Mouse (Mus musculus): ENCODE measurements at regions not wholly inside any gene's neighbourhood (a gene's known extent, or its start where the extent isn't known, plus 50 kb on each side); places are given as distances from the start of the nearest gene placed in this dataset.

- DNase-seq = peak; percentile 33
These were observed 745.9 kb downstream of the Tmem182 start for GRCm38 (mm10) chr1:41551271-41551670.

GRCm38 (mm10) chr1:41555607-41556006, 750.2 kb downstream of the Tmem182 start:
- peak; percentile 57 for DNase-seq

GRCm38 (mm10) chr1:41559101-41559665, 753.8 kb downstream of the Tmem182 start:
- peak; percentile 6 for DNase-seq

- no peak for DNase-seq
These were observed 754.6 kb downstream of the Tmem182 start for GRCm38 (mm10) chr1:41559991-41560390.

GRCm38 (mm10) chr1:41603471-41603870, 798.1 kb downstream of the Tmem182 start:
- DNase-seq = no peak

GRCm38 (mm10) chr1:41604996-41605747, 799.8 kb downstream of the Tmem182 start:
- no peak for DNase-seq

- no peak for DNase-seq
These were observed 800.3 kb downstream of the Tmem182 start for GRCm38 (mm10) chr1:41605748-41606131.

GRCm38 (mm10) chr1:41610783-41611182, 805.4 kb downstream of the Tmem182 start:
- DNase-seq = no peak

GRCm38 (mm10) chr1:41651804-41652203, 846.4 kb downstream of the Tmem182 start:
- DNase-seq = no peak

- no peak for DNase-seq
These were observed 846.8 kb downstream of the Tmem182 start for GRCm38 (mm10) chr1:41652210-41652609.

- peak; percentile 90 for DNase-seq
These were observed 847.4 kb downstream of the Tmem182 start for GRCm38 (mm10) chr1:41652646-41653427.

- DNase-seq = no peak
These were observed 868.7 kb downstream of the Tmem182 start for GRCm38 (mm10) chr1:41674086-41674485.

GRCm38 (mm10) chr1:41675345-41675744, 869.9 kb downstream of the Tmem182 start:
- DNase-seq = no peak

- DNase-seq = no peak
These were observed 900.3 kb downstream of the Tmem182 start for GRCm38 (mm10) chr1:41705692-41706091.

- no peak for DNase-seq
These were observed 937.4 kb downstream of the Tmem182 start for GRCm38 (mm10) chr1:41742644-41743331.

GRCm38 (mm10) chr1:41743332-41743710, 937.9 kb downstream of the Tmem182 start:
- DNase-seq = no peak

- no peak for DNase-seq
These were observed 939.1 kb downstream of the Tmem182 start for GRCm38 (mm10) chr1:41744531-41744930.

- DNase-seq = no peak
These were observed 936.2 kb upstream of the Pou3f3 start for GRCm38 (mm10) chr1:41759366-41759765.
